Mouse (Mus musculus) liver, embryonic 14.5 days (tissue): ENCODE data around the gene Hipk2.

Experiments used
- CTCF ChIP-seq: IDR thresholded peaks from 2 replicates; pipeline ENCODE4 v1.5.1; 2016; ENCODE audit warnings: antibody characterized with exemption, low read depth, control low read depth
- EP300 ChIP-seq: IDR thresholded peaks from 2 replicates; pipeline ENCODE4 v1.6.1; 2016; ENCODE audit warnings: antibody characterized with exemption, low read depth

DNA sequence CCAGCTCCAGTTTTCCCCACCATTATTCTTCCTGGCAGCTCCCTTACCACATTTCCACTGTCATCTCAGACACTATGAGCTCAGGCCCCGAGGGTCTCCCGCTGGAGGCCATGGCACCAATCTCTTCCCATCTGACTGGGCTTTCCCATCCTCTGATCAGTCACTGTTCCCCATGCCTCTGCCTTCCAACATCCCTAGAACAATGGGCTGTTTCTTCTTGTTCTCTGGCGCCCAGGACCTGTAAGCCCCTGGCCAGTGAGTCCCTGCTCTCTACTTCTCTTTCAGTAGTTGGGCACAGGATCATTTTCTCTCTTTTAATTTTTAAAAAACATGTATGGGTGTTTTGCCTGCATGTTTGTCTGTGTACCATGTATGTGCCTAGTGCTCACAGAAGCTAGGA, 143.3 kb downstream of the Hipk2 start:
- TF ChIP-seq CTCF, result no peak
- TF ChIP-seq EP300, result no peak
